8 mouse cellular contexts compared by ENCODE assay signal in genomic region chr19:8723574-8724346, GRCm38 (mm10). TPM values are rescaled to one million over a fixed set of nuclear protein-coding genes. Genes with fewer than 3 reads are reported as not detected.
DNase-seq lines count a peak whose midpoint lies in the region; ATAC-seq and TF ChIP-seq lines count a peak whose summit lies in the region.

No protein-coding gene starts in this region.

- TF ChIP-seq POLR2A in cortical plate, adult 2 months (IDR thresholded peaks at IDR 0.05; ENCODE audit: extremely low read depth, insufficient read depth, low read length): no peak

- no peak for ATAC-seq in lung, embryonic 15.5 days (ENCODE audit: borderline replicate concordance, extremely low read depth, low FRiP score, low TSS enrichment)
- ATAC-seq in heart, embryonic 15.5 days (replicated peaks; ENCODE audit: insufficient number of reproducible peaks, insufficient read depth, low FRiP score, low read depth): no peak
- ATAC-seq in liver, embryonic 15.5 days (ENCODE audit: insufficient read depth): no peak

- no peaks in the 10 kb centered on the region for H3K9me3 ChIP-seq in lung, embryonic 15.5 days
- no peaks in the 10 kb centered on the region for H3K9me3 ChIP-seq in heart, embryonic 15.5 days (replicated peaks)
- H3K9me3 ChIP-seq in liver, embryonic 15.5 days (replicated peaks): no peaks in the 10 kb centered on the region

- H3K36me3 ChIP-seq in lung, embryonic 15.5 days: peaks cover 28% of the 10 kb centered on the region
- peaks cover 28% of the 10 kb centered on the region for H3K36me3 ChIP-seq in heart, embryonic 15.5 days
- peaks cover 32% of the 10 kb centered on the region for H3K36me3 ChIP-seq in liver, embryonic 15.5 days (replicated peaks)

- peak overlapping the region; percentile 70 for H3K4me3 ChIP-seq in lung, embryonic 15.5 days
- H3K4me3 ChIP-seq in cortical plate, adult 2 months (ENCODE audit: insufficient read depth, low read length): peak overlapping the region; percentile 86
- H3K4me3 ChIP-seq in heart, embryonic 15.5 days: peak overlapping the region; percentile 65
- H3K4me3 ChIP-seq in liver, embryonic 15.5 days (replicated peaks): peak overlapping the region; percentile 72

- H3K4me2 ChIP-seq in lung, embryonic 15.5 days: peak overlapping the region; percentile 67
- H3K4me2 ChIP-seq in heart, embryonic 15.5 days: peak overlapping the region; percentile 63
- peak overlapping the region; percentile 74 for H3K4me2 ChIP-seq in liver, embryonic 15.5 days

- no peak for TF ChIP-seq CTCF in cortical plate, adult 2 months (IDR thresholded peaks at IDR 0.05; ENCODE audit: extremely low read depth, insufficient read depth, low read length)

- H3K9ac ChIP-seq in lung, embryonic 15.5 days: peak overlapping the region; percentile 91
- H3K9ac ChIP-seq in heart, embryonic 15.5 days: peak overlapping the region; percentile 84
- peak overlapping the region; percentile 82 for H3K9ac ChIP-seq in liver, embryonic 15.5 days

- no peak for DNase-seq in lung, postnatal 4 days
- DNase-seq in adrenal gland, adult 8-10 months: no peak
- no peak for DNase-seq in urinary bladder, postnatal 4 days (ENCODE audit: low spot score in 2 of 2)
- DNase-seq in testis, postnatal 14 days (ENCODE audit: low spot score): no peak

- under 1% methylated on average over 20 of the region's 20 CpGs for WGBS in lung, embryonic 15.5 days
- WGBS in heart, embryonic 15.5 days: under 1% methylated on average over 20 of the region's 20 CpGs
- under 1% methylated on average over 20 of the region's 20 CpGs for WGBS in liver, embryonic 15.5 days (ENCODE audit: insufficient replicate concordance)

- H3K27me3 ChIP-seq in lung, embryonic 15.5 days: no peaks in the 10 kb centered on the region
- H3K27me3 ChIP-seq in heart, embryonic 15.5 days: no peaks in the 10 kb centered on the region
- H3K27me3 ChIP-seq in liver, embryonic 15.5 days: no peaks in the 10 kb centered on the region

- H3K4me1 ChIP-seq in lung, embryonic 15.5 days: peaks cover 32% of the 10 kb centered on the region
- H3K4me1 ChIP-seq in cortical plate, adult 2 months (ENCODE audit: control insufficient read depth, insufficient read depth, low read length): 0 out of 2 replicates have a peak, but pooled peaks cover 2% of the 10 kb centered on the region
- H3K4me1 ChIP-seq in heart, embryonic 15.5 days (replicated peaks): peaks cover 29% of the 10 kb centered on the region
- peaks cover 53% of the 10 kb centered on the region for H3K4me1 ChIP-seq in liver, embryonic 15.5 days (replicated peaks)

- peak overlapping the region; percentile 86 for H3K27ac ChIP-seq in lung, embryonic 15.5 days
- peak overlapping the region; percentile 6; the same call in 1 of the 2 replicates for H3K27ac ChIP-seq in cortical plate, adult 2 months (ENCODE audit: insufficient read depth, low read length)
- peak overlapping the region; percentile 88 for H3K27ac ChIP-seq in heart, embryonic 15.5 days
- peak overlapping the region; percentile 99 for H3K27ac ChIP-seq in liver, embryonic 15.5 days (replicated peaks)

RNA-seq across cellular contexts. Expression of gene Slc3a2, which starts 0.6 kb away (rescaled TPM):
- 87.1 and 89.7 TPM in 2 replicates for polyA plus RNA-seq in lung, embryonic 15.5 days (2015; fragmentation: Nextera tagmentation; extraction: Ambion mirVana)
- polyA plus RNA-seq in cortical plate, adult 2 months (2012; rRNA removed): 200 TPM in 2 replicates
- polyA plus RNA-seq in heart, embryonic 15.5 days (2015; fragmentation: Nextera tagmentation; extraction: Ambion mirVana): 59.4 and 71.5 TPM in 2 replicates
- polyA plus RNA-seq in liver, embryonic 15.5 days (2015; fragmentation: Nextera tagmentation; extraction: Ambion mirVana): 124 and 132 TPM in 2 replicates
- 100 to 1,000 TPM; 210 to 266 (median 246) TPM for total RNA-seq in adrenal gland, adult 8-10 months (2022)

RNA-seq across cellular contexts. Expression of gene Wdr74, which starts 11.9 kb away (rescaled TPM):
- polyA plus RNA-seq in lung, embryonic 15.5 days (2015; fragmentation: Nextera tagmentation; extraction: Ambion mirVana): 85.6 and 86.3 TPM in 2 replicates
- 50.2 and 51.3 TPM in 2 replicates for polyA plus RNA-seq in cortical plate, adult 2 months (2012; rRNA removed)
- polyA plus RNA-seq in heart, embryonic 15.5 days (2015; fragmentation: Nextera tagmentation; extraction: Ambion mirVana): 42.8 and 59.3 TPM in 2 replicates
- polyA plus RNA-seq in liver, embryonic 15.5 days (2015; fragmentation: Nextera tagmentation; extraction: Ambion mirVana): 48.8 and 53.0 TPM in 2 replicates
- 10 to 100 TPM; 49.1 to 60.4 (median 53.3) TPM for total RNA-seq in adrenal gland, adult 8-10 months (2022)

RNA-seq across cellular contexts. Expression of gene 1700092M07Rik, which starts 16.8 kb away (rescaled TPM):
- 2.0 and 2.1 TPM in 2 replicates for polyA plus RNA-seq in lung, embryonic 15.5 days (2015; fragmentation: Nextera tagmentation; extraction: Ambion mirVana)
- polyA plus RNA-seq in cortical plate, adult 2 months (2012; rRNA removed): 0.59 TPM in 1 of 2 replicates, not detected in the other
- 0.69 and 1.9 TPM in 2 replicates for polyA plus RNA-seq in heart, embryonic 15.5 days (2015; fragmentation: Nextera tagmentation; extraction: Ambion mirVana)
- polyA plus RNA-seq in liver, embryonic 15.5 days (2015; fragmentation: Nextera tagmentation; extraction: Ambion mirVana): 0.43 and 0.62 TPM in 2 replicates
- 1 to 10 TPM in 3 of 4 experiments, under 1 TPM in 1; 0.64 to 4.4 (median 1.8) TPM for total RNA-seq in adrenal gland, adult 8-10 months (2022)

RNA-seq across cellular contexts. Expression of gene Stx5a, which starts 17.5 kb away (rescaled TPM):
- 142 and 153 TPM in 2 replicates for polyA plus RNA-seq in lung, embryonic 15.5 days (2015; fragmentation: Nextera tagmentation; extraction: Ambion mirVana)
- 106 and 109 TPM in 2 replicates for polyA plus RNA-seq in cortical plate, adult 2 months (2012; rRNA removed)
- 81.0 and 92.0 TPM in 2 replicates for polyA plus RNA-seq in heart, embryonic 15.5 days (2015; fragmentation: Nextera tagmentation; extraction: Ambion mirVana)
- 53.5 and 53.8 TPM in 2 replicates for polyA plus RNA-seq in liver, embryonic 15.5 days (2015; fragmentation: Nextera tagmentation; extraction: Ambion mirVana)
- 100 to 1,000 TPM in 3 of 4 experiments, 10 to 100 TPM in 1; 90.9 to 138 (median 118) TPM for total RNA-seq in adrenal gland, adult 8-10 months (2022)

RNA-seq across cellular contexts. Expression of gene Nxf1, which starts 33.1 kb away (rescaled TPM):
- 184 and 198 TPM in 2 replicates for polyA plus RNA-seq in lung, embryonic 15.5 days (2015; fragmentation: Nextera tagmentation; extraction: Ambion mirVana)
- polyA plus RNA-seq in cortical plate, adult 2 months (2012; rRNA removed): 121 and 127 TPM in 2 replicates
- 100 and 132 TPM in 2 replicates for polyA plus RNA-seq in heart, embryonic 15.5 days (2015; fragmentation: Nextera tagmentation; extraction: Ambion mirVana)
- polyA plus RNA-seq in liver, embryonic 15.5 days (2015; fragmentation: Nextera tagmentation; extraction: Ambion mirVana): 81.2 and 91.6 TPM in 2 replicates
- 100 to 1,000 TPM; 102 to 164 (median 148) TPM for total RNA-seq in adrenal gland, adult 8-10 months (2022)

Comparison
In these comparisons a context has a peak if more than half of its experiments do, and no peak if none do; other contexts are left out.
1. H3K27ac ChIP-seq: peak in every context shown above with its lines; median percentile 99 in liver, embryonic 15.5 days; 88 in heart, embryonic 15.5 days; 86 in lung, embryonic 15.5 days; 6 in cortical plate, adult 2 months.